Mouse (Mus musculus): ENCODE data around the gene Gm2564.
"Not testable (repeated sequence)": the region's sequence is repeated elsewhere in the genome, so short reads cannot be mapped to it uniquely, and the experiment has no call there.

Gene Gm2564

DNA sequence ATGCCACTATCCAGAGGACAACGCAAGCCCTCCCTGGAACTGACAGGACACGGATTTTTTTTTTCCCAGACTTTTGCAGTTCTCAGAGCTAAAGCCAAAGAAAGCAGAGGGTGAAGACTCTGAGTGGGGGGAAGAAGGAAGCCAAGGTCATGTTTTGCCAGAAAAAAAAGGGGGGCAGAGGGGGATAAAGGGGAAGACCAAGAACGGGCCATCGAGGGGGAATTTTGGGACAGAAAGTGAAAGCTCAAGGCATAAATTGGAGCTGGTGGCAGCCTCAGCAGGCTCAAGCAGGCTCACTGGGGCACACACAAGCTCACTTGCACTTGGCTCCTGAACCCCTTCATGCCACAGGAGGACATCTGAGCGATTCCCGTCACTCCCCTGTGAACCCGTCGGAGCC is at the start of gene Gm2564:
TSS of gene Gm2564 (plus strand) at position 301 of the 400 bp plus-strand sequence.
- DNase-seq (ENCODE audit: low read depth, low spot score) = not testable (repeated sequence)

DNA sequence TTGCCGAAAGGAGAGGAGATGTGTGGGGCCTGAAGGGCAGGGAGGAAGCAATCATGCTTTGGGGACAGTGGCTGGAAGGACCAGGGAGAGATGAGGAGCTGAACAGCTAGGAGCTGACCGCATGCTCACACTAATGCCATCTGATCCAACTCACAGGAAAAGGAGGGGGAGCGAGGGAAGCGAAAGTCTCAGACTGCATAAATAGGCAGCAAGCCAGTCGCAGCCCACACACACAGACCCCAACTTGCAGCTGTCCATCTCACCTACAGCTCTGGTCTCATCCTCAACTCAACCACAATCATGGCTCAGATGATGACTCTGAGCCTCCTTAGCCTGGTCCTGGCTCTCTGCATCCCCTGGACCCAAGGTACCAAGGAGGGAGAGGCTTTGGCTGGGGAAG is 17.6 kb upstream of the Gm2564 start, which contains the start of gene Gm10591:
TSS of gene Gm10591 (plus strand) at position 301 of the 400 bp plus-strand sequence.
- DNase-seq (ENCODE audit: low read depth, low spot score) = not testable (repeated sequence)

DNA sequence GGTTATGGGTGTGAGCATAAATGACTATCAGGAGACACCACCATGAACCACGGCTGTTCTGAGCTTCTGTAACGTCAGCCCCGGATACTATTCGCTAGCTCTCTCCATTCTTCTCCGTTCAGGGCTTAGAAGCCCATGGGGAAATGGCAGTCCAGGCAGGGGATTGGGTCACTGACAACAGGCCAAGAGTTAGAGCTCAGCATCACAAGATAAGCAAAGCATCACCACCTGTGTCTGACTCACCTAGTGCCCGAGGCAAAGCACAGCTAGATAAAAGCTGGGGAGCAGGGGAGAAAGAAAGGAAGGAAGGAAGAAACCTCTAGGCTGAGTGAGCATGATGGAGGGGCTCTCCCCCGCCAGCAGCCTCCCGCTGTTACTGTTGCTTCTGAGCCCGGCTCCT is 25.4 kb downstream of the Gm2564 start, which contains the start of gene Ccl27b:
TSS of gene Ccl27b (plus strand) at position 301 of the 400 bp plus-strand sequence.
- not testable (repeated sequence) for DNase-seq (ENCODE audit: low read depth, low spot score)

DNA sequence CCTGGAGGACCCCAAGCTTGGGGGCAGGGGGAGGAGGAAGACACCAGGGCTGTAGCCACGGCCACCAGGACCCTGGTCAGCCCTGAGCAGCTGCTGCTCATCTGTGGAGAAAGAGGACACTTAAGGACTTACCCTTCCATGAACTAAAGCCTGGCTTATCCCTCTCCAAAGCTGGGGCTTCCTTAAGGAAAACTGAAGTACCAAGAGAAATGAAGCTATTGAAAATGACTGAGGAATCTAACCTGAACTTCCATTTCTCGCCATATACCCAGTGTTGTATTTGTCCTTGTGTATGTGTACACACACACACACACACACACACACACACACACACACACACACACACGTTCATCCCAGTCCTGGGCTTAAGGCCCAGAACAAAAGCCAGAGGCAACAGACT is 32.3 kb downstream of the Gm2564 start, which contains the start of gene Il11ra2:
TSS of gene Il11ra2 (minus strand) at position 101 of the 400 bp plus-strand sequence.
- not testable (repeated sequence) for DNase-seq (ENCODE audit: low read depth, low spot score)

DNA sequence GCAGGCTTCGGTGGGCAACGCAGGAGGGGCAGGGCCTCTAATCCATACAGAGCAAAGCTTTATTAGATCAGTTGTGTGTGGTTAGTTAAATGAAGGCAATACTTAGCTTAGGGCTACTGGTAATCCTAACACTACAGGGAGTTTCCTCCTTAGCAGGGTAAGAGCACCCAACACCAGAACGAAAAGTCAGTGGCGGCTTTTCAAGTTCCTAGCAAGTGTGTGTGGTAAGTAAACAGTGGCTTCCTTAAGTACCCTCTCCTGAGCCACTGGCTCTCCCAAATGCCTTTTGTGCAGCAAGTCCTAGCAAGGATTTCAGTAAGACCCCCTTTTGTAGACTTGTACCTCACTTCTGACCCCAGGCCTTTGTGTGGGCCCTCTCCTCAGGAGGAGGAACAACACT is 45.9 kb downstream of the Gm2564 start:
- DNase-seq (ENCODE audit: low read depth, low spot score) = not testable (repeated sequence)

DNA sequence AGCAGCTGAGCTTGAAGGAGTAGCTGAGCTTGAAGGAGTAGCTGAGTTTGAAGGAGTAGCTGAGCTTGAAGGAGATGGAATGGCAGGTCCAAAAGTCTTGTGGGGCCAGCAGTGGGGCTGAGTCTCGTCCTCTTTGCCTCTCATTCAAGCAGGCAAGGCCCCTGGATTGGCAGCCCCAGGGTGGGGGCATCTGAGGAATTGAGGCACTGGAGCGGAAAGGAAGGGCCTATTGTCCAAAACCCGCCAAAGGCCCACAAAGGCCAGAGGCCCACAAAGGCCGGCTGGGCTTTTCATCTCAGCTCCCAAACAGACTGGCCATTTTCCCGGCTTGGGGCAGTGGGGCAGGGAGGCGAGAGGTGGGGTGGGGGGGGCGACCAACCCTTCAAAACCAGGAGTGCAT is 49.8 kb downstream of the Gm2564 start:
- not testable (repeated sequence) for DNase-seq (ENCODE audit: low read depth, low spot score)

DNA sequence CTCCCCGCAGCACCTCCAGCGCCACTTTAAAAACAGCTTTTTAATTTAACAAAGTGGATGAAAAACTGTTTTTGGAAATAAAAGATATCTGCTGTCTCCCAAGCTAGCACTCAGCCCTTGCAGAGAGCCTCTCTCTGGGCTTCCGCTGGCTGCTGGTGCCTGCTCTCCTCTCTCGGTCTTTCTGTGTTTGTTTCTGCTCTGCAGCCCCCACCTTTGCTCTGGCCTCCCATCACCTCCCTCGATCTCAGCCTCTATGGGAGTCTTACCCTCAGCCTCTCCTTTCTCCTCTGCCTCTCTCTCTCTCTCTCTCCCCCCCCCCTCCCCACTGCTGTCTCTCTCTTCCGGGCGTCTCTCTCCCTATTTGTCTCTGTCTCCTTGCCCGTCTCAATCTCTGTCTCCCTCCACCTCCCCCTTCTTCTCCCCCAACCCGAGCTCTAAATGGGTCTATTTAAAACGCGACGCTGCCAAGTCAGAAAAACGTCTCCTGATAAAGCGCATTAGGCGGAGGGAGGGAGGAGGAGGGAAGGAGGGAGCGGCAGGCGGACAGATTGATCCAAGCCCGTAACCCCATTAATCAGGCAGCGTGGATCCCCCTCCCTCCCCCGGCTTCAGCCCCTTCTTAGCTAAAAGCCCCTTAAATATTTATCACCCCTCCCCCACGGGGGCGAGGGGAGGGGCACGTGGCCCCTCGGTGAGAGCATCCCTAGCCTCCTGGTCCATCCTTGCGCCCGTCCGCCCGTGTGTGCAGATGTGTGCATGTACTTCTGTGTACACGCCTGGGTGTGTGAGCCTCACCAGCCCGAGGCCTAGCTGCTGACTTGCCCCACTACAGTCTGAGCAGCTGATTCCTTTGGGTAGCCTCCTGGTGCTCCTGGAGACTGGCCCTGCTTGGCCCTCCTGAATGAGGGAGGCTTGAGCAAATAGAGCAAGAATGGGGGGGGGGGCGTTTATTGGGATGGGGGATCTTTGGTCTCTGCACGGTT is 51.1 kb downstream of the Gm2564 start:
- not testable (repeated sequence) for DNase-seq (ENCODE audit: low read depth, low spot score)
